Mouse (Mus musculus) hindbrain, embryonic 13.5 days (tissue): ENCODE results near the gene Mlf1. TPM values are rescaled to one million over a fixed set of nuclear protein-coding genes. Genes with fewer than 3 reads are reported as not detected.

Experiments
- ATAC-seq: fragments of 200-750 bp; cut with Nextera tagmentation; 2 replicates; pipeline ENCODE4 v1.8.0; 2017; ENCODE audit warnings: moderate TSS enrichment; ENCODE audit not compliant: low FRiP score
- H3K27ac ChIP-seq: fragments of 300-500 bp; sonication (generic); 2 replicates; pipeline ENCODE4 v1.5.1; 2015; ENCODE audit warnings: inconsistent platforms, mild to moderate bottlenecking, moderate library complexity
- H3K27me3 ChIP-seq: fragments of 300-500 bp; sonication (generic); 2 replicates; pipeline ENCODE4 v1.6.1; 2015; ENCODE audit warnings: mild to moderate bottlenecking, inconsistent platforms
- H3K36me3 ChIP-seq: fragments of 300-500 bp; sonication (generic); 2 replicates; pipeline ENCODE4 v1.6.1; 2015; ENCODE audit warnings: mild to moderate bottlenecking, inconsistent platforms
- H3K4me1 ChIP-seq: fragments of 300-500 bp; sonication (generic); replicated peaks from 2 replicates; pipeline ENCODE4 v1.6.1; 2015; ENCODE audit warnings: inconsistent platforms
- H3K4me2 ChIP-seq: fragments of 300-500 bp; sonication (generic); 2 replicates; pipeline ENCODE4 v1.6.1; 2015; ENCODE audit warnings: inconsistent platforms, mild to moderate bottlenecking, moderate library complexity
- H3K4me3 ChIP-seq: fragments of 300-500 bp; sonication (generic); 2 replicates; pipeline ENCODE4 v1.5.1; 2015; ENCODE audit warnings: mild to moderate bottlenecking, inconsistent platforms
- H3K9ac ChIP-seq: fragments of 300-500 bp; sonication (generic); 2 replicates; pipeline ENCODE4 v1.6.1; 2015; ENCODE audit warnings: mild to moderate bottlenecking, inconsistent platforms
- H3K9me3 ChIP-seq: fragments of 300-500 bp; sonication (generic); 2 replicates; pipeline ENCODE4 v1.6.1; 2016; ENCODE audit warnings: inconsistent platforms
- WGBS: fragments of 180-500 bp; shearing (Covaris S2); methylation state at CpG from one replicate; pipeline ENCODE4 v1.1.7; 2015; 5-methylcytosine and 5-hydroxymethylcytosine counted together
- polyA plus RNA-seq: library from polyadenylated mRNA; unstranded; fragments of >200 nt; fragmentation: Nextera tagmentation; extraction: Ambion mirVana; gene quantifications from 2 replicates; pipeline ENCODE4 v1.2.1, GENCODE M21; 2015

The Mlf1 gene
- polyA plus RNA-seq, 1 experiment from 2014 or later, result 42.8 TPM

GRCm38 (mm10) chr3:67369407-67370079 lies 4.4 kb upstream of the Mlf1 start:
- Histone ChIP-seq H3K4me3 (no peak overlapping the region), H3K9ac (no peak overlapping the region), H3K27me3 (peaks cover 25% of the 10 kb centered on the region), H3K27ac (no peak overlapping the region), H3K9me3 (no peaks in the 10 kb centered on the region), H3K36me3 (no peaks in the 10 kb centered on the region), H3K4me1 (peaks cover 5% of the 10 kb centered on the region), H3K4me2 (no peak overlapping the region)
- ATAC-seq, result no peak
- 83% methylated on average over 5 of the region's 5 CpGs for WGBS

GRCm38 (mm10) chr3:67372194-67372593 lies 1.7 kb upstream of the Mlf1 start:
- ATAC-seq, result no peak
- Histone ChIP-seq H3K4me1 (peaks cover 4% of the 10 kb centered on the region), H3K9me3 (no peaks in the 10 kb centered on the region), H3K27ac (no peak overlapping the region), H3K9ac (no peak overlapping the region), H3K27me3 (peaks cover 27% of the 10 kb centered on the region), H3K36me3 (no peaks in the 10 kb centered on the region), H3K4me2 (no peak overlapping the region), H3K4me3 (no peak overlapping the region)
- WGBS, result 82% methylated on average over 4 of the region's 4 CpGs

GRCm38 (mm10) chr3:67372781-67373180 lies 1.1 kb upstream of the Mlf1 start:
- H3K9me3 ChIP-seq, result no peaks in the 10 kb centered on the region
- 60% methylated on average over 5 of the region's 5 CpGs for WGBS
- no peaks in the 10 kb centered on the region for H3K36me3 ChIP-seq
- peaks cover 27% of the 10 kb centered on the region for H3K27me3 ChIP-seq
- H3K4me3 ChIP-seq, result no peak overlapping the region
- H3K27ac ChIP-seq, result no peak overlapping the region
- peaks cover 4% of the 10 kb centered on the region for H3K4me1 ChIP-seq
- no peak for ATAC-seq
- no peak overlapping the region for H3K9ac ChIP-seq
- no peak overlapping the region for H3K4me2 ChIP-seq

- H3K4me1 ChIP-seq, result peaks cover 4% of the 10 kb centered on the region
- H3K27me3 ChIP-seq, result peaks cover 27% of the 10 kb centered on the region
- H3K9me3 ChIP-seq, result no peaks in the 10 kb centered on the region
- H3K27ac ChIP-seq, result no peak overlapping the region
- peak overlapping the region; percentile 77 for H3K9ac ChIP-seq
- peak; percentile 78 for ATAC-seq
- H3K4me2 ChIP-seq, result peak overlapping the region; percentile 78
- 37% methylated on average over 7 of the region's 7 CpGs for WGBS
- H3K36me3 ChIP-seq, result no peaks in the 10 kb centered on the region
- peak overlapping the region; percentile 55 for H3K4me3 ChIP-seq
Observed at GRCm38 (mm10) chr3:67374360-67374778, 472 bp downstream of the Mlf1 start.

- Histone ChIP-seq H3K27ac (no peak within 1 kb of the TSS), H3K4me1 (peaks cover 4% of the 10 kb centered on the region), H3K9ac (peak within 1 kb of the TSS; percentile 77), H3K4me2 (peak within 1 kb of the TSS; percentile 78), H3K9me3 (no peaks in the 10 kb centered on the region), H3K4me3 (peak within 1 kb of the TSS; percentile 55), H3K27me3 (peaks cover 27% of the 10 kb centered on the region), H3K36me3 (no peaks in the 10 kb centered on the region)
- ATAC-seq, result no peak
- 55% methylated on average over 3 of the region's 3 CpGs for WGBS
Observed at GRCm38 (mm10) chr3:67375063-67375462, 1.2 kb downstream of the Mlf1 start, which contains the start of gene Gm17402. Gene Gm17402 (minus strand): TSS chr3:67375163.

DNA sequence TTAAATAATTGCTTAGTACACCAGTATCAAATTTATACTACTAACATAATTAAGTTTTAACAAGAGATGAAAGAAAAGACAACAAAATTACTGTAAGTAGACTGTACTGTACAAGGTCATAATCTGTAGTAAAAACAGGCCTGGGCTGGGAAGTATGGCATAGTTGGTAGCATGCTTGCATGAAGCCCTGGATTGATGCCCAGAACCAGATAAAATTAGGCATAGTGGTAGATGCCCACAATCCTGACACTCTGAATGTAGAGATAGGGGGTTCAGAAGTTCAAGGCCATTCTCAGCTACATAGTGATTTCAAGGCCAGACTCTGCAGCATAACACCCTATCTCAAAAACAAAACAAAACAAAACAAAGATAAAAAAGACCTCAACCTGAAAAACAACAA lies 4.3 kb downstream of the Mlf1 start:
- no peak overlapping the region for H3K4me3 ChIP-seq
- no peak overlapping the region for H3K9ac ChIP-seq
- H3K36me3 ChIP-seq, result no peaks in the 10 kb centered on the region
- H3K4me1 ChIP-seq, result peaks cover 4% of the 10 kb centered on the region
- no peak overlapping the region for H3K27ac ChIP-seq
- peaks cover 4% of the 10 kb centered on the region; the same call in 1 of the 2 replicates for H3K27me3 ChIP-seq
- H3K9me3 ChIP-seq, result no peaks in the 10 kb centered on the region
- ATAC-seq, result no peak
- H3K4me2 ChIP-seq, result no peak overlapping the region

- Histone ChIP-seq H3K36me3 (peaks cover 27% of the 10 kb centered on the region), H3K4me1 (peaks cover 10% of the 10 kb centered on the region), H3K4me2 (peak overlapping the region; percentile 90), H3K27ac (no peak overlapping the region), H3K9me3 (peaks cover 7% of the 10 kb centered on the region; the same call in 1 of the 2 replicates), H3K4me3 (peak overlapping the region; percentile 79), H3K9ac (peak overlapping the region; percentile 92), H3K27me3 (no peaks in the 10 kb centered on the region)
- ATAC-seq, result peak; percentile 89
- WGBS, result 33% methylated on average over 8 of the region's 8 CpGs
Observed at GRCm38 (mm10) chr3:67429338-67429998, 55.6 kb downstream of the Mlf1 start.

- Histone ChIP-seq H3K27ac (no peak within 1 kb of the TSS), H3K4me2 (peak within 1 kb of the TSS; percentile 90), H3K36me3 (peaks cover 31% of the 10 kb centered on the region), H3K9me3 (peaks cover 7% of the 10 kb centered on the region; the same call in 1 of the 2 replicates), H3K9ac (peak within 1 kb of the TSS; percentile 92), H3K4me1 (peaks cover 10% of the 10 kb centered on the region), H3K4me3 (peak within 1 kb of the TSS; percentile 79), H3K27me3 (no peaks in the 10 kb centered on the region)
- under 1% methylated on average over 24 of the region's 24 CpGs for WGBS
- ATAC-seq, result peak; percentile 98
Observed at GRCm38 (mm10) chr3:67429999-67430380, 56.1 kb downstream of the Mlf1 start, which contains the start of gene Gfm1. Gene Gfm1 (plus strand): TSS chr3:67430096.

- Histone ChIP-seq H3K9me3 (no peaks in the 10 kb centered on the region), H3K9ac (no peak overlapping the region), H3K4me3 (no peak overlapping the region), H3K36me3 (peaks cover 67% of the 10 kb centered on the region), H3K4me1 (peaks cover 10% of the 10 kb centered on the region), H3K4me2 (no peak overlapping the region), H3K27me3 (no peaks in the 10 kb centered on the region), H3K27ac (no peak overlapping the region)
- WGBS, result 96% methylated on average over 6 of the region's 6 CpGs
- ATAC-seq, result no peak
Observed at GRCm38 (mm10) chr3:67434011-67434410, 60.1 kb downstream of the Mlf1 start.

DNA sequence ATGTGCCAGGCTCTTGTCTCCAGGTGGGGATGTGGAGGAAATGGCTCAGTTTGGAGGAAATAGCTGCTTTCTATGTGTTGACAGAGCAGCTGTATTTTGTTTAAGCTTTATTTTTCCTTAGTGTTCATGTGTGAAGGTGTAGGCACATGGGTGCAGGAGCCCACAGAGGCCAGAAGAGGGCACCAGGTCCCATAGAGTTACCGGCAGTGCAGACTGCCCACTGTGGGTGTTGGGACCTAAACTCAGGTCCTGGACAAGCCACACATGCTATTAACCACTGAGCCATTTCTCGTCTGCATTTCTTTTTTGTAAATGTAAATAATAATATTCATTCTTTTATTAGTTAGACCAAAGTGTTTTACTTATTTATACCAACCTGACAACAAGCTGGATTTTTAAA lies 73.2 kb downstream of the Mlf1 start:
- Histone ChIP-seq H3K9ac (no peak overlapping the region), H3K27ac (no peak overlapping the region), H3K4me3 (no peak overlapping the region), H3K4me1 (no peaks in the 10 kb centered on the region), H3K9me3 (no peaks in the 10 kb centered on the region), H3K27me3 (no peaks in the 10 kb centered on the region), H3K36me3 (peaks cover 72% of the 10 kb centered on the region), H3K4me2 (no peak overlapping the region)
- WGBS, result 96% methylated on average over 2 of the region's 2 CpGs
- ATAC-seq, result no peak
